Mouse (Mus musculus) brain, embryonic 14.5 days (tissue): Measurements from ENCODE around the gene Notch1. TPM values are rescaled to one million over a fixed set of nuclear protein-coding genes. Genes with fewer than 3 reads are reported as not detected.

Source experiments
- DNase-seq: peaks from one replicate; pipeline ENCODE4 v3.0.0-alpha.2; 2011; ENCODE audit warnings: low read depth
- CTCF ChIP-seq: fragments of 200-500 bp; IDR thresholded peaks from 2 replicates; pipeline ENCODE4 v1.5.1; 2012; ENCODE audit warnings: inconsistent platforms, mild to moderate bottlenecking, moderate library complexity, borderline replicate concordance; ENCODE audit not compliant: insufficient read depth, insufficient read length; ENCODE audit errors: extremely low read depth
- POLR2A ChIP-seq: fragments of 200-500 bp; IDR thresholded peaks from 2 replicates; pipeline ENCODE4 v1.6.1; 2012; ENCODE audit warnings: mild to moderate bottlenecking, inconsistent platforms, borderline replicate concordance; ENCODE audit not compliant: poor library complexity, insufficient read depth, insufficient read length, severe bottlenecking; ENCODE audit errors: extremely low read depth
- polyA plus RNA-seq: library from polyadenylated mRNA; depleted of rRNA; stranded (reverse); fragments of >200 nt; gene quantifications from 2 replicates; pipeline ENCODE4 v1.2.3, GENCODE M21; 2012

Gene Notch1
- polyA plus RNA-seq, 1 experiment: 42.4 TPM

DNA sequence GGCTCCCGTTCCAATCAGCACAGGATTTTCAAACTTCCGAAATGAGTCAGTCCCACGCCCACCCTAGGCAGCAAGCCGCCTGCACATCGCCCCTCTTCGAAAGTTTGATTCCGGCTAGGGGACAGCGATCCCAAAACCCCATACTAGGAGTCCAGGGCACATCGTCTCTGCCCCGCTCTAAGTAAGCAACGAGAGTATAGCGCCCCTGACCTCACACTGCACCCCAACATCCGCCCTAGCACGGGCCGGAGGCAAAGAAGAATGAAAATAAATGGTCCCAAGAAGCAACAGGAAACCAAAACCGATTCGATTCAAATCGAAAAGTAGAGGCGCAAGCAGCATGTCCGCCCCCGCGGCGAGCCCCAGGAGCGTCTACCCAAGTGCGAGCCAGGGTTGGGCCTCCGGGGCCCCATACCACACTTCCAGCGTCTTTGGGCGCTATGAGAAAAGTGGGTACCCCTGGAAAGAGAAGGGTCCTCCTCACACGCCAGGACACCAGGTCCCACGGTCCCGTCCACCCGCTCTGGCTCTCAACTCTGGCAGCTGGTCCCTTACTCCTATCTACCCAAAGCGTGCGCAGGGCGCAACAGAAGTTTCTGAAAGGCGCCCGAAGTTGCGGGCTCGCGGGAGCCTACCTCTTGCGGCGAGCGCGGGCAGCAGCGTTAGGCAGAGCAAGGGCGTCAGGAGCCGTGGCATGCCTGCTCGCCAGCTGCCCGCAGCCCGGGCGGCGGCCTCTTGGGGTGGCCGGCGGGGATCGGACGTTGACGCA, 13.4 kb downstream of the Notch1 start:
- TF ChIP-seq POLR2A (no peak), CTCF (no peak)
- DNase-seq: peak; percentile 49

DNA sequence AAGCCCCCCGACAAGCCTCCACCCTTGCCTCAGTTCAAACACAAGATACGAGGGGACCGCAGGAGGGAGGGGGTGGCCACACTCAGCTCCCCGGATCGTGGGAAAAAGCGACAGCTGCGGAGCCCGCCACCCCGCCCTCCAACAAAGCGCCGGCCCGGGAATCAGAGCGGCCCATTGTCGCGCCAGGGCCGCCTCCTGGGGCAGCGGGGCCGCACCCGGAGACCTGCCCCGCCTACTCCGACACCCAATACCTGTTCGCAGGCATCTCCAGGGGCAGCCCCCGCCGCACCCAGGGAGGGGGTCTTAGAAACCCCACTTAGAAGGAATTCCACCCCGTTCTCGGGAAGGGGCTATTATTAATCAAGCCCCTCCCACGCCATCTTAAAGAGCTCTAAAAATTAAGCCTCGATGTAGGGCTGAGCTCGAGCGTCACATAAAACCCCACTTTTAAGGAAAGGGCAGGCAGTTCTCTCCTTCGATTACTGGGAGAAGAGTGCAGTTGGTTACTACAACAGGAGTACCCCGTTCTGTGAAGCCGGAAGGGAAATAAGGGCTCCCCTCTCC, 14.1 kb downstream of the Notch1 start:
- no peak for TF ChIP-seq CTCF
- 0 out of 2 replicates have a peak, but pooled peaks have one; percentile 26 for TF ChIP-seq POLR2A

DNA sequence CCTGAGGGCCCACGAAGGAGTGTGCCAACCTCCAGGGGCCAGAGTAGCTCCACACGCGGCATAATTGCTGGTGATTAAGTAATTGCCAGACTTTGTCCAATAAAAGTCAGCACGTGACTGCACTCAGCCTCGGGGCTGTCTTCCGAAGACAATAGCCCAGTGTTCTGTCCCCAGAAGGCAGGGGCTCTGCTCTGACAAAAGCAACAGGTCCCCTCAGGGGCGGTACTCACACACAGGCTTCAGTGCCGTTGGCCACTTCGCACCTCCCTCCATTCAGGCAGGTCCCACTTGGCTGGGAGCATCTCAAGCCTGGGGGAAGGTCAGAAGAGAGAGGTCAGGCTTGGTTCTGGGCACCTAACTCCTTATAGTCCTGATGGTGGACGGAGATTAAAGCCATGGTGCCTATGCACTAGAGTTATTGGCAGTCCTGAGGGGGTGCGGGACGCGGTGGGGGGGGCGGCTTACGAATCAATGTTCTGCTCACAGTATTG, 14.8 kb downstream of the Notch1 start:
- TF ChIP-seq POLR2A (peak; percentile 46; the same call in 1 of the 2 replicates), CTCF (no peak)
- peak; percentile 95 for DNase-seq

More for the DNA sequence above, 14.1 kb downstream of the Notch1 start:
- peak; percentile 94 for DNase-seq

DNA sequence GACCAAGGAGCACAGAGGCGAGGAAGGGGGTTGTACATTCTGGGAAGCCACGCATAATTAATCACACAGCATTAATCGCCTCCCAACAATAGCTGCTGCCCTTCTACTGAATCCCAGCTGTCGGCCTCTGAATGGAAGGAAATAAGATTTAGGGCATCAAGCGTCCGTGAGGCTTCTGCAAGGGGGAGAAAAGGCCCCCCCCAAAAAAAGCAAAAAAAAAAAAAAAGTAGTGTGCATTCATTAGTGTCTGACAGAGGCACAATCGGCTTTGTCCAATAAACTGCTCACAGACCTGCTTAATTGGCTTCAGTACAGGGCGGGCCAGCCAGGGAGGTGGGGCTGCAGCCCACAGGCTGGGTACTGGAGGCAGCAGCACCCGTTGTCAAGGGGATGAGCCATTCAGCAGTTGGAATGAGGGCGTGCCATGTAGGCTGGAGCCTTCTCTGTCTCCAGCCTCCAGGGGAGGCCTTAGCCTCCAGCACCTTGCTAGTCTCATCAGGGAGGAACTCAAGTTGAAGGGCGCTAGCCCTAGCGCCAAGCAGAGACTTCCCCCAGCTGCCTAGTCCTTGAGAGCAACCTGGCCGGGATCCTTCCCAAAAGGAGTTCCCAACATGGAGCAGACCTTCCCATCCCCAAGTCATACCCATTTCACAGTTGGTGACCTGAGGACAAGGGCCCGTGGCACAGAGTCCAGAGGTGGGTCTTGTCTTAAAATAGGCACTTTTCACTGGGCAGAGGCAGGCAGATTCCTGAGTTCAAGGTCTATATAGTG, 15.7 kb downstream of the Notch1 start:
- DNase-seq: peak; percentile 99
- TF ChIP-seq CTCF (no peak), POLR2A (no peak)

DNA sequence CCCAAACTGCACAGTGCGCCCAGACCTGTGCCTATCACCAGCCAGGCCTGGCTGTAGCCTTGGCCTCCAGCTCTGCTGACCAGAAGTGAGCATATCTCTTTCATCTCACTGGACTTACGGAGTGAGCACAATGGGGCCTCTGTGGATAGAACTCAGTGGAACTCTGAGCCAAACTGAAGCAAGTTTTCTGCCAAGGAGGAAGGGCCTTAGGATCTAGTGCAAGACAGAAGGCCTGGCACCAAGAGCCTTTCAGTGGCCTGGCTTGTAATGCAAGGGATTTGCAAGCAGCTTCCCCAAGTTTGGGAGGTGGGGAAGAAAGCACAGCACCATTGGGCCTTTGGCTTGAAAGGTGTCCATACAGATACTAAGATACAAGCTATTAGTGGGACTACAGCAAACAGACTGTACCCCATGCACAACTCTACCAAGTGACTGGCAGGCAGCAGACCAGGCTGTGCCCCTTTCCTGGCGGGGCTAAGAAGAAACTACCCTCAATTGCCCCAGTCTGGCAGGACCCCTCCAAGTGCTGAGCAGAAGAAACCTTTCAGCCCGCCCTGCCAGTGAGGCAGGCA, 16.4 kb downstream of the Notch1 start:
- DNase-seq: peak; percentile 92
- no peak for TF ChIP-seq CTCF
- TF ChIP-seq POLR2A: no peak

DNA sequence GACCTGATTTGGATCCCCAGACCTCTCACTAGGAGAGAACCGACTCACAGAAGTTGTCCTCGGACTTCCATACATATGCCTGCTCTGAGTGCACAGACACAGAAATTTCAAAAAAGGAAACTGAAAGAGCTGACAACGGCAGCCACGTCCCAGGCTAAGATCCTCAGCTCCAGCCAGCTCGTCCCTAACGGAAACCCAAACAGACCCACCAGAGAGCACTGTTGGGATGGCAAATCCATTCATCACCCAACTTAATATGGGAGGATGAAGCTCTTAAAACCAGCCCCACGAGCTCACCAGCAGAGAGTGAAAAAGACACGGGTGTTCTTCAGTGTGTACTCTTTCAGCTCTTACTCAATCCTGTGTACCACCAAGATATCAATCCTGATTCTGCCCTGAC, 17.8 kb downstream of the Notch1 start:
- no peak for DNase-seq

DNA sequence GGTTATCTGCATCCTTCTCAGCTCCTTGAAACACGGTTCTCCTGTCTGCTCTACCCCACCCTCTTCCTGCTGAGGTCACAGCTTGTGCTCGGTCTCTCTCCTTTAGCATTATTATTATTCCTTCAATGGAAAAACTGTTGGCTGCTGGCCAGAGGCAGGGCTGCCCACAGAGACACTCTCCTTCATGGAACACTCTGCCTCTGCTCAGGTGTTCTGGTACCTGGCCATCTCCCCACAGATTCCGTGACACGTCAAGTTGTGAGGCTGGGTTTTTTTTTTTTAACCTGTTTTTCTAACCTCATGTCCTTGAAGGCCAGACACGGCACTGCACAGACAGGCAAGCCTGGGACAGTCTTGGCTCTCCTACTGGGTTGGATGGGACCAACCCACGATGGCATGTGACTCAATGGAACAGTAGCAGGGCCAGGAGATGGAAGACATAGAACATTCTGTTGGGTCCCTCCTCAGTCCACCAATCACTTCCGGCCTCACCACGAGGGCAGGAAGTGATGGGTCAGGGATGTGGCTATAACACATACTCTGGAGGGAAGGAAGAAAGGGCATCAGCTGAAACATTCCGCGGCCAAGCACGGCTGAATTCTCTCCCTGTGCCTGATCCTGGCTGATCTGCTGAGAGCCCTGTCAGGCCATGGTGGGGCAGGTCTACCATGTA, 18.5 kb downstream of the Notch1 start:
- DNase-seq: no peak
- TF ChIP-seq POLR2A (no peak), CTCF (no peak)

More for the DNA sequence above, 17.8 kb downstream of the Notch1 start:
- TF ChIP-seq CTCF (no peak), POLR2A (no peak)

DNA sequence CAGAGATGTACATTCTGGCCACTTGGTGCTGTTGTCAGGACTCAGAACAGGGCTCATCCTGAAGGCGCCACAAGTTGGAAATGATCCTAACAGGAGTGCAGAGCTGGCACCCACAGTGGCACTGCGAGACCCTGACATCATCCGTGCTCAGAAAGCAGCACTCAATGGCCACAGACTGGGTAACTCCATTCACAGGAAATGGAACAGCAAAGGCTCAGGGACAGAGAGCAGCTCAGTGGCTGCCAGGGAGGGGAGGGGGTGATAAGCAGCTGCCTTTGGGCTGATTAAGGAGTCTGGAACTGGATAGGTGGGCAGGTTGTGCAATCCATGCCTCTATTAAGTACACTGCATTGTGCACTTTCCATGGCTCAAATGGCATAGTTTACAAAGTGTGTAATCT, 20.0 kb downstream of the Notch1 start:
- DNase-seq: peak; percentile 72
- TF ChIP-seq POLR2A (no peak), CTCF (no peak)

DNA sequence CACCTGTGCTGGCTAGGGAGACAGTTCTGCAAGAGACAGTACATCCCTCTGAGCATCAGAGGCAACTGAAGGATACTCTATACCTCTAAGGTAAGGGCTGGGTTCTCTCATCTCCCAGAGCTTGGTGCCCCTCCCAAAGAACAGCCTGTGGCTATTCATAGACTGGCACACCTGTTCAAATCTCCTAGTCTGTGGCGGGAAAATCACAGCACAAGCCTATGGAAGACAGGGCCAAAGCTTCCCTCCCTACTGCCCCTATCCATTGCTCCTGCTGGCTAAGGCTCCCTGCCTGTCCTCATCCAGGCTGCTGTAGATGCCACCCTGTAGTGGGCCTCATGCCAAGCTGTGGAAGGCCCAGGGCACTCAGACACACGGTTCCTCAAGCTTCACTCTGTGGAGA, 20.8 kb downstream of the Notch1 start:
- no peak for DNase-seq
- TF ChIP-seq POLR2A: no peak
- TF ChIP-seq CTCF: no peak

DNA sequence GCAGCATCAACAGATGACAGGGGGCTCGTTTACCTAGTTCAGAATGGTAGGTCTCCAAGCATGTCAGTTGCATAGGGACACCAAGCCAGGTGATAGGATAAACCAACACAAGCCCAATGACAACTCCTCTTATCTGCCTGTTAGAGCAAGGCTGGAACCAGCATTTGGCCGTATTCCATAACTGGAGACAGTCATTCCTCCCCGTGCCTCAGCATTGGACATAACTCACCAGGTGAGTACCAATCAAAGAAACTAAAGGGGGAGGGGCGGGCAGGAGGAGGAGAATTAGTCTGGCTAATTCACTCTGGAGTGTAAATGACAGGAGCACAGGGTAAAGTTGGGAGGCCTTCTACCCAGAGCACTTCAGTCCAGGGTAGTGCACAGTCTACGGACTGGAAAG, 21.5 kb downstream of the Notch1 start:
- DNase-seq: no peak
- TF ChIP-seq CTCF: no peak
- no peak for TF ChIP-seq POLR2A
